Mouse (Mus musculus): Measurements from ENCODE around the gene Zkscan7. TPM values are rescaled to one million over a fixed set of nuclear protein-coding genes. Genes with fewer than 3 reads are reported as not detected.
"Not testable (repeated sequence)": the region's sequence is repeated elsewhere in the genome, so short reads cannot be mapped to it uniquely, and the experiment has no call there.

Gene Zkscan7
- 6.8 and 8.5 TPM in 2 replicates for polyA plus RNA-seq (2012; rRNA removed)

DNA sequence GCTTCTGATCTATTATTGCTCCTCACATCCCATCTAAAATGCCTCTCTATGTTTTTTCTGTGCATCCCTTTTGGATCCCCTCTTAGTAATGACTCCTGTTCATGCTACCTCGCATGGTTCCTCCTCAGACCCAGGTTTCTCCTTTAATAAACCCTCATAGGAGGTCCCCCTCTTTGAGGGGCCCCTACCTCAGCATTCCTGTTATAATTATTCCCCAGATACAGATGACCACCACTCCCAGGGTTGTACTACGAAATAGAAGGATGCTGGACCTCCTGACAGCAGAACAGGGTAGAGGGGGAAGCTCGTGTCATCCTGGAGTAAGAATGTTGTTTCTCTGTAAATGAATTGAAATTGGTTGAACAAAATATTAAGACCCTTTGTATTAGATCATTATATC lies at the start of gene Zkscan7:
Gene Zkscan7 (plus strand): TSS at position 301 of the 400 bp plus-strand sequence.
- no peak for DNase-seq (ENCODE audit: low read depth)
- TF ChIP-seq CTCF (IDR thresholded peaks at IDR 0.05; ENCODE audit: borderline replicate concordance, extremely low read depth, insufficient read depth, insufficient read length) (no peak), POLR2A (IDR thresholded peaks at IDR 0.05; ENCODE audit: borderline replicate concordance, extremely low read depth, insufficient read depth, insufficient read length, poor library complexity, severe bottlenecking) (no peak)

DNA sequence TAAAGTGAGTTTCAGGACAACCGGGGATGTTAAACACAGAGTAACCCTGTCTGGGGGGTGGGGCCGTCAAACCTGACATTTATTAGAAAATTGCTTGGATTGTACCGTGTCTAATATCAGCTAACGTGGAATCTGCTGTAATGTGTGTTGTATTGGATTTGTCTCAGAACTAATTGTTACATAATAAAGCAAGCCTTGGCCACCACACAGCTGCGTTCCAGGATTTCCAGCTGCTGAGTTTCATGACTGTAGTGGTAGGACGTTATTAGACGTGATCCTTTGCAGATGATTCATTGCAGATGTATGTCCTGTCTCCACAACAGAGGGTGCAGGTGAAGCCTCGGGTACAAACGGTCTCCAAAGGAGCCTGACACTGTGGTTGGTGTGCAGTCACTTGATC lies 49.4 kb upstream of the Zkscan7 start:
- no peak for DNase-seq (ENCODE audit: low read depth)
- TF ChIP-seq POLR2A (IDR thresholded peaks at IDR 0.05; ENCODE audit: borderline replicate concordance, extremely low read depth, insufficient read depth, insufficient read length, poor library complexity, severe bottlenecking): no peak
- no peak for TF ChIP-seq CTCF (IDR thresholded peaks at IDR 0.05; ENCODE audit: borderline replicate concordance, extremely low read depth, insufficient read depth, insufficient read length)

DNA sequence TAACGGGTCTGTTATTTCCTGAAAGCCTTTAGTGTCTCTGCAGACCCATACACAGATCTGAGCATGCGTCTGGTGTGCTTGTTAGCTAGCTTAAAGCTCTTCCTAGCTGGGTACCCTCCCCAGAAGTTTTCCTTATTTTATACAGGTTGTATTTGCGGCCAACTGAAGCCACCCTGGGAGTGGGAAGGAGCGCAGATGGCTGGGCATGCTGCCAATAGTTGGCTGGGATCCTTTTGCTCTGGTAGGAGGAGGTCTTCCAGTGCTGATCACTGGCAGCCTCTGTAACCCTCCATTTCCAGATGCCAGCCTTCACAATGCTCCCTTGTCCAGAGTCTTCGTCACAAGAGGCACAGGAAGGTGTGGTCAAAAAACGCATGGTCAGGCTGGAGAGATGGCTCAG lies 48.7 kb upstream of the Zkscan7 start:
- peak; percentile 95 for DNase-seq (ENCODE audit: low read depth)

DNA sequence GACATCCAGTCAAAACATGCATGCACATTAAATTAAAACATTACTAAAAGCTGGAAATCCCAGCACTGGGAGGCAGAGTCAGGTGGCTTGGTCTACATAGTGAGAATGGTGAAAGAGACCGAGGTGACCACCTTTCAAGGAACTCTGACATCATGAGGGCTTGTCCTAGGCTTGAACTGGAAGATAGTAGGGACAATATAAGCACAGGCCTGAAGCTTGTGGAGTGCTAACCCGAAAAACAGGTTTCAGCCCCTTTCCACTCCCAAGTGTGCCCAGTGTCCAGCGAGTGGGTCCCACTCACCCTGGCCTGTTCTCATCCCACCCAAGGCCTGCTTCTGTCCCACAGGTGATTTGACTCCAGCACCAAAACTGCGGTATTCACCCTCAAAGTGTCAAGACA lies 48.3 kb upstream of the Zkscan7 start:
- no peak for TF ChIP-seq POLR2A (IDR thresholded peaks at IDR 0.05; ENCODE audit: borderline replicate concordance, extremely low read depth, insufficient read depth, insufficient read length, poor library complexity, severe bottlenecking)
- no peak for DNase-seq (ENCODE audit: low read depth)

More for the DNA sequence above, 48.7 kb upstream of the Zkscan7 start:
- no peak for TF ChIP-seq POLR2A (IDR thresholded peaks at IDR 0.05; ENCODE audit: borderline replicate concordance, extremely low read depth, insufficient read depth, insufficient read length, poor library complexity, severe bottlenecking)
- no peak for TF ChIP-seq CTCF (IDR thresholded peaks at IDR 0.05; ENCODE audit: borderline replicate concordance, extremely low read depth, insufficient read depth, insufficient read length)

DNA sequence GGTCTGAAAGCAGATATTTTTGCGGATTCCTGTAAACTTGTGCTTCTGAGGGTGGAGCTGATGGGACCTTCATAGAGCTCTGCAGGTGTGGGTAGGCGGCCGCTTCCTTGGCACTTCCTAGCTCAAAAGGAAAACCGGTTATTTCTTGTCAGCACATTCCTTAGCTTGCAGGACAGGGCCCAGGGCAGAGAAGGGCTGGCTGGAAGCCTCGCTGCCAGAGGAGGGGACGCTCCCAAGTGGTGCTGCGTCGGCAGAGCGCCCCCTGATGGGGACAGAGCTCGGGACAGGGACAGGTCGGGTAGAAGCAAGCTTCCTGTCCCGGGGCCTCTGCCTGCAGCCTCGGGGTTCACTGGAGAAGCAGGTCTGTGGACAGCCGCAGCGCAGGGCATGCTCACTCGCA lies 47.8 kb upstream of the Zkscan7 start:
- peak; percentile 55 for DNase-seq (ENCODE audit: low read depth)
- TF ChIP-seq CTCF (IDR thresholded peaks at IDR 0.05; ENCODE audit: borderline replicate concordance, extremely low read depth, insufficient read depth, insufficient read length) (peak; percentile 40; the same call in 1 of the 2 replicates), POLR2A (IDR thresholded peaks at IDR 0.05; ENCODE audit: borderline replicate concordance, extremely low read depth, insufficient read depth, insufficient read length, poor library complexity, severe bottlenecking) (no peak)

DNA sequence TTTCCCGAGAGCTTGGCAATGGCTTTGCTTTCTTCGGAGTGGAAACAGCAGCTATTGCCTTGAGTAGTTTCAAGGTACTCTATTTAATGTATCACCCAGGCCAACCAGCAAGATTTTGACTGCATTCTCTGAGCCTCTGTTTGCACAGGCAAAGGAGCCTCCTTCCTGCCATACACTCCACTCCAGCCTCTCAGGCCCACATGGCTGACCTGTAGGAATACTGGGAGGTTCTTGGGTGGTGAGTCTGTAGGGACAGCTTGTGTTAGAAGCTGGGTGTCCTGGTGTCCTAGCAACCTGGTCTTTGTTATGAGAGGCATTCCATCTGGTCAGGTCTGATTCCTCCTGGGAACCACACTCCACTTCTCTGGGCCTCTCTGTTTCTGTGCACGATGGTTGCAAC lies 41.7 kb upstream of the Zkscan7 start, which contains the start of gene Gm35549:
Gene Gm35549 (minus strand): TSS at position 276 of the 400 bp plus-strand sequence.
- no peak for DNase-seq (ENCODE audit: low read depth)
- TF ChIP-seq CTCF (IDR thresholded peaks at IDR 0.05; ENCODE audit: borderline replicate concordance, extremely low read depth, insufficient read depth, insufficient read length) (no peak), POLR2A (IDR thresholded peaks at IDR 0.05; ENCODE audit: borderline replicate concordance, extremely low read depth, insufficient read depth, insufficient read length, poor library complexity, severe bottlenecking) (no peak)

DNA sequence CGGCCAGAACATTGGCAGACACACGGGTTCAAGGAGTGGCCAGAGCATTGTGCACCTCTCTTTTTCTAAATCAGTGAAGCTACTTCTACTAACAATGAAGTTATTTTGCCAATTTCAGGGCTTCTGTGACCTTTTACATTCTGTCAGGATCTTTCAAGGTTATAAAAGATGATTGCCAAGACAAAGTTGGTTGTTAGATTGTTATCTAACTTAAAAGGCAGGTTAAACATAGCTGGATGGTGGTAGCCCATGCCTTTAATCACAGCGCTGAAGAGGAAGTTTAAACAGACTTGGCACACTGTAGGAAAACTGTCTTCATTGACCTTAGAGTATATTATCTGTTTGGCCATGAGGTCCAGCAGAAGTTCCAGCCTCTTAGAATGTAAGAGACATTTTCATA lies 39.9 kb upstream of the Zkscan7 start:
- TF ChIP-seq POLR2A (IDR thresholded peaks at IDR 0.05; ENCODE audit: borderline replicate concordance, extremely low read depth, insufficient read depth, insufficient read length, poor library complexity, severe bottlenecking) (no peak), CTCF (IDR thresholded peaks at IDR 0.05; ENCODE audit: borderline replicate concordance, extremely low read depth, insufficient read depth, insufficient read length) (no peak)
- no peak for DNase-seq (ENCODE audit: low read depth)

DNA sequence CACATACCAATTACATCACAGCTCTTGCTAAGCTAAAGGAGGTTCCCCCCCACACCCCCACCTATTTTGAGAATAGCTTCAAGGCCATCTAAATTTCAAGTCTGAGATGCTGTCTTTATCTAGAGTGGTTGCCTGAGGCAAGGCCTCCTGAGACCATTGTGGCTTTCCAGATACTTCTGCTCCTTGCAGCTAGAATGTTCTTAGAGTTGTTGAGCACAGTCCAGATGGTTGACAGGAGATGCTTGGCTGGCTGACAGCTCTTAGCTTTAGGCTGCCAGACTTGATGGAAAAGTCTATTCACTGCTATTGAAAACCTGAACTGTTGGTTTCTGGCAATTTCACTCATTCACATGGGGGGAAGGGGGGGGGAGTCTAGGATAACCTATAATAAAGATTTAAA lies 39.3 kb upstream of the Zkscan7 start:
- DNase-seq (ENCODE audit: low read depth): peak; percentile 80
- TF ChIP-seq POLR2A (IDR thresholded peaks at IDR 0.05; ENCODE audit: borderline replicate concordance, extremely low read depth, insufficient read depth, insufficient read length, poor library complexity, severe bottlenecking): no peak
- TF ChIP-seq CTCF (IDR thresholded peaks at IDR 0.05; ENCODE audit: borderline replicate concordance, extremely low read depth, insufficient read depth, insufficient read length): no peak

DNA sequence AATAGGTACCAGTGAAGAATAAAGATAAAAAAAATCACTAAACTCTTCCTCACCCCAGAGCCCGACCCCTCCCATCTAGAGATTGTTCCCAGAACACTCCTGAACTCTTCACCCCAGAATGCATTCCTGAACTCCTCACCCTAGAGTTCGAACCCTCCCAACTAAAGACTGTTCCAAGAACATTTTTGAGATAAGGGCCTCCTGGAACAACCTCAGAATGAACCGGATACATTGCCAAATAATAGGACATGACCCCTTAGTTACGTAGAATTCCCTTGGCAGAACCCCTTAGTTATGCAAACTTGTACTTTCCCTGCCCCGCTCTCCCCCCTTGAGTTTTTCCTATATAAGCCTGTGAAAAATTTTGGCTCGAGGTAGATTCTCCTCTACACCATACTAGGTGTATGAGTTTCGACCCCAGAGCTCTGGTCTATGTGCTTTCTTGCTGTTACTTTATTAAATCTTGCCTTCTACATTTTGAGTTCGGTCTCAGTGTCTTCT lies 37.6 kb upstream of the Zkscan7 start:
- DNase-seq (ENCODE audit: low read depth): not testable (repeated sequence)

DNA sequence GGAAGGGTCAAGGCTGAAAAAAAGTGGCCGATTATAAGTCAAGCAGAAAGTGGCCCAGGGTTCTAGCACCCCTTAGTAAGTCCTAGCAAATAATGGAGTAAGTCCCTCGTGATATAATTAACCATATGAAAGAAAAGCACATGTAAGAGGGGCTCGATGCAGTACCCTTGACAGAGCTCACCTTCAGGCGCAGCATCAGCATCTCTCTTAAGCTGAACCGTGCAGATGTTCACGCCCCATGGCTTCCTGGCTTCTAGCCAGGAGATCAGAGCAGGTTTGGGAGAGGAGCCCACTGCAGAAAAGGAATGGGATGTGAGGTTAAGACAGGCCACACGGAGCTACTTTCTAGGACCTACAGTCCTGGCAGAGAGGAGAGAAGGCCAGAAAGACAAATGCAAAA lies 31.0 kb upstream of the Zkscan7 start:
- DNase-seq (ENCODE audit: low read depth): no peak
- no peak for TF ChIP-seq CTCF (IDR thresholded peaks at IDR 0.05; ENCODE audit: borderline replicate concordance, extremely low read depth, insufficient read depth, insufficient read length)
- no peak for TF ChIP-seq POLR2A (IDR thresholded peaks at IDR 0.05; ENCODE audit: borderline replicate concordance, extremely low read depth, insufficient read depth, insufficient read length, poor library complexity, severe bottlenecking)

DNA sequence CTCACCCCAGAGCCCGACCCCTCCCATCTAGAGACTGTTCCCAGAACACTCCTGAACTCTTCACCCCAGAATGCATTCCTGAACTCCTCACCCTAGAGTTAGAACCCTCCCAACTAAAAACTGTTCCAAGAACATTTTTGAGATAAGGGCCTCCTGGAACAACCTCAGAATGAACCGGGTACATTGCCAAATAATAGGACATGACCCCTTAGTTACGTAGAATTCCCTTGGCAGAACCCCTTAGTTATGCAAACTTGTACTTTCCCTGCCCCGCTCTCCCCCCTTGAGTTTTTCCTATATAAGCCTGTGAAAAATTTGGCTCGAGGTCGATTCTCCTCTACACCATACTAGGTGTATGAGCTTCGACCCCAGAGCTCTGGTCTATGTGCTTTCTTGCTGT lies 30.3 kb upstream of the Zkscan7 start:
- not testable (repeated sequence) for DNase-seq (ENCODE audit: low read depth)

DNA sequence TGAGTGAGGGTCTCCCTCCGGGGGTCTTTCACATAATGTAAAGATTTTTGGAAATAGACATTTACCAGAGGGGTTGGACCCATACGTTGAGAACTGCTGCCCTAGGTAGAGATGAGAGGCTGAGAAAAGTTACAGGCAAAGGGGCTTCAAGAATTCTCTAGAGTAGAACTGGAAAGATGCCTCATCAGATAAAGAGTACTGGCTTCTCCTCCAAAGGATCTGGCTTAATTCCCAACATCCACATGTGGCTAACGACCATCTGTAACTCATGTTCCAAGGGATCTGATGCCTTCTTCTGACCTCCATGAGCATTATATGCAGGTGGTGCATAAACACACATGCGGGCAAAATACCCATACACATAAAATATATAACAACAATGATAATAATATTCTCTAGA lies 29.9 kb upstream of the Zkscan7 start:
- no peak for TF ChIP-seq POLR2A (IDR thresholded peaks at IDR 0.05; ENCODE audit: borderline replicate concordance, extremely low read depth, insufficient read depth, insufficient read length, poor library complexity, severe bottlenecking)
- no peak for TF ChIP-seq CTCF (IDR thresholded peaks at IDR 0.05; ENCODE audit: borderline replicate concordance, extremely low read depth, insufficient read depth, insufficient read length)
- no peak for DNase-seq (ENCODE audit: low read depth)

DNA sequence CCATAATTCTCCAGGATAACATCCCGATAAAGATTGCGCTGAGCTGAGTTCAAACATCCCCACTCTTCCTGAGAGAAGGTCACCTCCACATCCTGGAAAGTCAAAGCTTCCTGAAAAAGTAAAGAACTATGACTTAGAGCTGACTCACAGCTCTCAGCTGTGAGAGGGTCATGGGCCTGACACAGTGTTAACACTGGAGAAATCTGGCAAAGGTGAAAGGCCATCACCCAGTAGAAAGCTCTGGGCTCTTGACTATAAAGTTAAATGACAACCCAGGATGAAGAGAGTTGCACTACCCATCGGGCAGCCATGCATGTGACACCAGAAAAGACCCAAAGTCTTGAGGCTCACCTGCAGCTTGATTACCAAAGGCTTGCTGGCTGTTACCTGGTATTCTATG lies 28.8 kb upstream of the Zkscan7 start:
- TF ChIP-seq POLR2A (IDR thresholded peaks at IDR 0.05; ENCODE audit: borderline replicate concordance, extremely low read depth, insufficient read depth, insufficient read length, poor library complexity, severe bottlenecking) (no peak), CTCF (IDR thresholded peaks at IDR 0.05; ENCODE audit: borderline replicate concordance, extremely low read depth, insufficient read depth, insufficient read length) (no peak)
- DNase-seq (ENCODE audit: low read depth): no peak
